Mouse (Mus musculus) ES-E14 (cell line): ENCODE data around the gene Gpr85. TPM values are rescaled to one million over a fixed set of nuclear protein-coding genes. Genes with fewer than 3 reads are reported as not detected.

ENCODE experiments used
- DNase-seq: peaks from one replicate; pipeline ENCODE4 v3.0.0-alpha.2; 2013; ENCODE audit warnings: low read depth, low spot score
- H3K27ac ChIP-seq: 2 replicates; pipeline ENCODE4 v1.5.1; 2012; ENCODE audit warnings: low read depth, mild to moderate bottlenecking, low read length, moderate library complexity, mixed read lengths; ENCODE audit not compliant: poor library complexity, insufficient read depth, severe bottlenecking
- H3K36me3 ChIP-seq: 2 replicates; pipeline ENCODE4 v1.6.1; 2012; ENCODE audit warnings: mild to moderate bottlenecking, low read length, moderate library complexity, mixed read lengths; ENCODE audit not compliant: control insufficient read depth, poor library complexity, insufficient read depth, severe bottlenecking
- H3K4me1 ChIP-seq, 2 experiments: fragments of 150-350 bp in 1 of 2; sonication (generic) in 1 of 2; 2 replicates each; pipeline ENCODE4 v1.6.1; 2012; ENCODE audit warnings: low read length in 2 of 2, mild to moderate bottlenecking in 1 of 2, mixed read lengths in 1 of 2; ENCODE audit not compliant: control insufficient read depth in 2 of 2, insufficient read depth in 2 of 2, poor library complexity in 1 of 2
- H3K4me3 ChIP-seq, 2 experiments: fragments of 150-350 bp in 1 of 2; sonication (generic) in 1 of 2; 2 replicates each; pipeline ENCODE4 v1.5.1; 2012; ENCODE audit warnings: low read length in 2 of 2, low read depth in 1 of 2, mild to moderate bottlenecking in 1 of 2, mixed read lengths in 1 of 2; ENCODE audit not compliant: insufficient read depth in 1 of 2, poor library complexity in 1 of 2, severe bottlenecking in 1 of 2
- H3K9ac ChIP-seq: 2 replicates; pipeline ENCODE4 v1.6.1; 2012; ENCODE audit warnings: low read depth, mild to moderate bottlenecking, low read length, mixed read lengths; ENCODE audit not compliant: poor library complexity, insufficient read depth, severe bottlenecking
- H3K9me3 ChIP-seq: fragments of 150-350 bp; sonication (generic); 2 replicates; pipeline ENCODE4 v1.6.1; 2012; ENCODE audit warnings: low read depth, mild to moderate bottlenecking, low read length; ENCODE audit not compliant: control insufficient read depth, insufficient read depth
- CHD2 ChIP-seq: IDR thresholded peaks from 2 replicates; pipeline ENCODE4 v1.6.1; 2014; ENCODE audit warnings: mild to moderate bottlenecking, low read depth, low read length, inconsistent platforms
- HCFC1 ChIP-seq: IDR thresholded peaks from 2 replicates; pipeline ENCODE4 v1.6.1; 2012; ENCODE audit warnings: low read length, inconsistent platforms, borderline replicate concordance; ENCODE audit not compliant: insufficient read depth
- MAFK ChIP-seq: IDR thresholded peaks from 2 replicates; pipeline ENCODE4 v1.6.1; 2014; ENCODE audit warnings: mild to moderate bottlenecking, low read depth, low read length, inconsistent platforms; ENCODE audit not compliant: insufficient read depth
- ZC3H11A ChIP-seq: IDR thresholded peaks from 2 replicates; pipeline ENCODE4 v1.6.1; 2012; ENCODE audit warnings: low read depth, mild to moderate bottlenecking, inconsistent platforms, low read length, borderline replicate concordance
- ZNF384 ChIP-seq: IDR thresholded peaks from 2 replicates; pipeline ENCODE4 v1.6.1; 2012; ENCODE audit warnings: low read depth, low read length, inconsistent platforms
- in situ Hi-C, 2 experiments: fragments of 600-800 bp; cut with MboI; formaldehyde crosslinking; loops; one replicate each; pipeline ENCODE4 v1.15.1; 2025; ENCODE audit warnings: low sequenced_read_pairs in 2 of 2, inconsistent platforms in 1 of 2; ENCODE audit not compliant: unreplicated experiment in 2 of 2
- total RNA-seq: library from RNA; depleted of rRNA; stranded (reverse); fragments of 300-350 nt; gene quantifications from 2 replicates; pipeline ENCODE4 v1.2.3, GENCODE M21; 2012

Gpr85 gene
- total RNA-seq, 1 experiment, result 1.0 TPM

GRCm38 (mm10) chr6:13832770-13833169 lies 7.0 kb downstream of the Gpr85 start:
- in situ Hi-C loops, result no loop called here
- Histone ChIP-seq H3K4me1 (no peaks in the 10 kb centered on the region), H3K9ac (no peak overlapping the region), H3K4me3 (no peak overlapping the region), H3K27ac (no peak overlapping the region), H3K9me3 (no peaks in the 10 kb centered on the region), H3K36me3 (no peaks in the 10 kb centered on the region)
- no peak for DNase-seq
- TF ChIP-seq ZNF384, result no peak

GRCm38 (mm10) chr6:13828877-13829276 lies 10.9 kb downstream of the Gpr85 start:
- Histone ChIP-seq H3K36me3 (no peaks in the 10 kb centered on the region), H3K27ac (no peak overlapping the region), H3K4me1 (no peaks in the 10 kb centered on the region), H3K9me3 (no peaks in the 10 kb centered on the region), H3K4me3 (no peak overlapping the region), H3K9ac (no peak overlapping the region)
- no peak for DNase-seq
- TF ChIP-seq ZNF384, result 0 out of 2 replicates have a peak, but pooled peaks have one; percentile 51
- no peak for TF ChIP-seq MAFK
- in situ Hi-C loops, result no loop called here

GRCm38 (mm10) chr6:13816661-13817060 lies 23.1 kb downstream of the Gpr85 start:
- in situ Hi-C loops, result no loop called here
- DNase-seq, result no peak

GRCm38 (mm10) chr6:13812157-13812556 lies 27.6 kb downstream of the Gpr85 start:
- DNase-seq, result no peak
- Histone ChIP-seq H3K36me3 (no peaks in the 10 kb centered on the region), H3K27ac (no peak overlapping the region), H3K4me1 (no peaks in the 10 kb centered on the region), H3K9ac (no peak overlapping the region), H3K4me3 (no peak overlapping the region), H3K9me3 (no peaks in the 10 kb centered on the region)
- no peak for TF ChIP-seq HCFC1
- TF ChIP-seq ZC3H11A, result no peak
- no peak for TF ChIP-seq CHD2
- no peak for TF ChIP-seq MAFK
- TF ChIP-seq ZNF384, result no peak
- in situ Hi-C loops, result no loop called here

More at GRCm38 (mm10) chr6:13816661-13817060, 23.1 kb downstream of the Gpr85 start:
- Histone ChIP-seq H3K4me3 (no peak overlapping the region), H3K27ac (no peak overlapping the region), H3K36me3 (no peaks in the 10 kb centered on the region), H3K9me3 (no peaks in the 10 kb centered on the region), H3K9ac (no peak overlapping the region), H3K4me1 (no peaks in the 10 kb centered on the region)
- TF ChIP-seq CHD2 (no peak), ZNF384 (no peak), HCFC1 (no peak), MAFK (no peak), ZC3H11A (no peak)

GRCm38 (mm10) chr6:13800071-13800470 lies 39.7 kb downstream of the Gpr85 start:
- no peaks in the 10 kb centered on the region for H3K36me3 ChIP-seq
- H3K4me3 ChIP-seq, result no peak overlapping the region
- no peaks in the 10 kb centered on the region for H3K9me3 ChIP-seq
- TF ChIP-seq CHD2 (no peak), MAFK (no peak), ZNF384 (no peak), HCFC1 (no peak), ZC3H11A (no peak)
- no peak for DNase-seq
- in situ Hi-C loops, result no loop called here
- H3K27ac ChIP-seq, result no peak overlapping the region
- no peak overlapping the region for H3K9ac ChIP-seq
- no peaks in the 10 kb centered on the region for H3K4me1 ChIP-seq
